In genomic region chr17:18161194-18161593, GRCm38 (mm10) we compare ENCODE assay signal across 8 mouse cellular contexts. TPM values are rescaled to one million over a fixed set of nuclear protein-coding genes. Genes with fewer than 3 reads are reported as not detected.
DNase-seq lines count a peak whose midpoint lies in the region; ATAC-seq lines count a peak whose summit lies in the region.
"Had no signal": no experiment of that assay in that cellular context is flagged by ENCODE, and none has a peak within 500 bp of the region (broad histone marks: within the 10 kb centered on the region; RNA-seq: fewer than 3 reads in every experiment).

No protein-coding gene starts in this region.

- peak; percentile 51 for ATAC-seq in CD4-positive, CD25-positive, alpha-beta regulatory T cell, adult 4 months
- peak; percentile 75 for ATAC-seq in inflammation-experienced regulatory T-cells, adult 6 months

- DNase-seq in naive thymus-derived CD4-positive, alpha-beta T cell, adult 2 months (ENCODE audit: low read depth), result peak; percentile 2

RNA-seq across cellular contexts. Expression of gene Vmn2r92, which starts 9.5 kb away (rescaled TPM):
- polyA plus RNA-seq in CD4-positive, CD25-positive, alpha-beta regulatory T cell, adult 4 months (2017; shearing (Covaris generic)), result under 1 TPM in 1 of 2 experiments, not detected in 1; 0.09 TPM
- polyA plus RNA-seq in inflammation-experienced regulatory T-cells, adult 6 months (2017; shearing (Covaris generic)), result under 1 TPM in 2 of 3 experiments, not detected in 1; 0.05 TPM
- polyA plus RNA-seq: adrenal gland, adult 2 months; brain, embryonic 14.5 days; C2C12; cerebellum, adult 2 months; G1E had no signal
